Mouse (Mus musculus) myocyte (in vitro differentiated cells): Measurements from ENCODE around the gene Slc33a1.

Source experiments
- MYOD1 ChIP-seq, 3 experiments: IDR thresholded peaks; one replicate each; pipeline ENCODE4 v1.6.1; 2011; ENCODE audit warnings: control low read depth in 2 of 3, low read depth in 2 of 3, mild to moderate bottlenecking in 2 of 3, moderate library complexity in 1 of 3; ENCODE audit not compliant: insufficient read length in 2 of 3, control insufficient read depth in 1 of 3
- MYOG ChIP-seq, 3 experiments: IDR thresholded peaks; one replicate each; pipeline ENCODE4 v1.6.1; 2011; ENCODE audit warnings: control low read depth in 2 of 3, low read depth in 2 of 3, mild to moderate bottlenecking in 2 of 3; ENCODE audit not compliant: insufficient read length in 2 of 3, control insufficient read depth in 1 of 3, insufficient read depth in 1 of 3
- POLR2A ChIP-seq: IDR thresholded peaks from one replicate; pipeline ENCODE4 v1.6.1; 2011; ENCODE audit warnings: low read depth, mild to moderate bottlenecking, control low read depth, moderate library complexity; ENCODE audit not compliant: insufficient read length
- POLR2AphosphoS2 ChIP-seq: IDR thresholded peaks from one replicate; pipeline ENCODE4 v1.6.1; 2011; ENCODE audit warnings: low read depth, control low read depth; ENCODE audit not compliant: insufficient read length
- TCF12 ChIP-seq: IDR thresholded peaks from one replicate; pipeline ENCODE4 v1.6.1; 2011; ENCODE audit warnings: mild to moderate bottlenecking, control low read depth; ENCODE audit not compliant: poor library complexity, insufficient read depth, severe bottlenecking
- USF1 ChIP-seq: IDR thresholded peaks from one replicate; pipeline ENCODE4 v1.6.1; 2011; ENCODE audit warnings: low read depth, mild to moderate bottlenecking, control low read depth, moderate library complexity

GRCm38 (mm10) chr3:63900021-63900571 is 64.5 kb downstream of the Slc33a1 start:
- no peak for TF ChIP-seq MYOD1 (IDR thresholded peaks at IDR 0.05; ENCODE audit: control insufficient read depth in 1 of 3, insufficient read length in 2 of 3, low read depth in 2 of 3)
- TF ChIP-seq TCF12 = no peak
- no peak for TF ChIP-seq USF1
- TF ChIP-seq MYOG (IDR thresholded peaks at IDR 0.05; ENCODE audit: control insufficient read depth in 1 of 3, insufficient read depth in 1 of 3, insufficient read length in 2 of 3, low read depth in 2 of 3) = no peak
- TF ChIP-seq POLR2A = no peak
- no peak for TF ChIP-seq POLR2AphosphoS2
